Mouse (Mus musculus) left cerebral cortex, postnatal 36 days (tissue): ENCODE data around the gene Rhot2. TPM values are rescaled to one million over a fixed set of nuclear protein-coding genes. Genes with fewer than 3 reads are reported as not detected.

Experiments
- microRNA-seq: library from miRNA; unstranded; fragments of <30 nt; microRNA quantifications from one replicate; pipeline ENCODE4 v1.2.0, GENCODE M21; 2022
- total RNA-seq, 2 experiments: library from RNA; stranded (reverse); gene quantifications; 2 replicates each; pipeline ENCODE4 v1.2.3; 2021

The Rhot2 gene
- total RNA-seq, 2 experiments from 2014 or later, result 73.7 to 86.7 TPM

Small RNAs within 50 kb of the gene (microRNA-seq; reads per million reads assigned to microRNA genes)
- 4.3 reads per million, percentile 12 among the genes with 10 or more reads in this experiment for gene Mir3082

Other genes starting within 250 kb of the Rhot2 start
- gene Gng13, start 127.7 kb downstream of the Rhot2 start, total RNA-seq, result 100 to 1,000 TPM; 154 to 195 TPM
- 1 to 10 TPM; 2.9 to 3.7 TPM for gene Chtf18, start 117.4 kb downstream of the Rhot2 start, total RNA-seq
- 10 to 100 TPM; 49.5 to 58.9 TPM for gene Rpusd1, start 117.2 kb downstream of the Rhot2 start, total RNA-seq
- under 1 TPM; 0.35 to 0.39 TPM for gene Mslnl, start 108.8 kb downstream of the Rhot2 start, total RNA-seq
- 1 to 10 TPM; 1.5 to 4.7 TPM for gene Msln, start 90.5 kb downstream of the Rhot2 start, total RNA-seq
- 10 to 100 TPM; 29.5 to 42.9 TPM for gene Narfl, start 71.1 kb downstream of the Rhot2 start, total RNA-seq
- gene Haghl, start 59.2 kb downstream of the Rhot2 start, total RNA-seq, result 100 to 1,000 TPM; 114 to 117 TPM
- not detected for gene Ccdc78, start 58.3 kb downstream of the Rhot2 start, total RNA-seq
- gene Fam173a, start 52.0 kb downstream of the Rhot2 start, total RNA-seq, result 10 to 100 TPM; 81.2 to 81.7 TPM
- under 1 TPM in 1 of 2 experiments, not detected in 1; 0.52 TPM for gene AC134908.4, start 49.2 kb downstream of the Rhot2 start, total RNA-seq
- 10 to 100 TPM; 80.7 to 96.2 TPM for gene Metrn, start 47.7 kb downstream of the Rhot2 start, total RNA-seq
- gene Fbxl16, start 35.8 kb downstream of the Rhot2 start, total RNA-seq, result 100 to 1,000 TPM; 668 to 710 TPM
- 10 to 100 TPM; 23.9 to 26.5 TPM for gene Wdr24, start 21.2 kb downstream of the Rhot2 start, total RNA-seq
- gene Jmjd8, start 16.0 kb downstream of the Rhot2 start, total RNA-seq, result 10 to 100 TPM; 54.1 to 58.7 TPM
- gene Stub1, start 11.4 kb downstream of the Rhot2 start, total RNA-seq, result 100 to 1,000 TPM; 171 to 188 TPM
- 10 to 100 TPM; 47.5 to 54.0 TPM for gene Rhbdl1, start 7.6 kb downstream of the Rhot2 start, total RNA-seq
- gene Gm20683, start 3.1 kb downstream of the Rhot2 start, total RNA-seq, result 10 to 100 TPM; 22.0 to 24.9 TPM
- gene Wdr90, start 16.6 kb upstream of the Rhot2 start, total RNA-seq, result 10 to 100 TPM; 21.2 to 36.6 TPM
- gene Mcrip2, start 23.9 kb upstream of the Rhot2 start, total RNA-seq, result 10 to 100 TPM; 23.5 to 29.8 TPM
- 10 to 100 TPM; 33.3 to 36.4 TPM for gene Mettl26, start 30.2 kb upstream of the Rhot2 start, total RNA-seq
- 1 to 10 TPM; 1.4 to 1.5 TPM for gene Wfikkn1, start 36.0 kb upstream of the Rhot2 start, total RNA-seq
- 10 to 100 TPM; 46.1 to 58.0 TPM for gene Rab40c, start 74.9 kb upstream of the Rhot2 start, total RNA-seq
- 100 to 1,000 TPM; 106 to 120 TPM for gene Pigq, start 100.1 kb upstream of the Rhot2 start, total RNA-seq
- gene Nhlrc4, start 100.1 kb upstream of the Rhot2 start, total RNA-seq, result under 1 TPM in 1 of 2 experiments, not detected in 1; 0.30 TPM
- gene A930017K11Rik, start 107.7 kb upstream of the Rhot2 start, total RNA-seq, result under 1 TPM; 0.41 to 0.59 TPM
- gene Capn15, start 140.9 kb upstream of the Rhot2 start, total RNA-seq, result 10 to 100 TPM; 40.8 to 58.4 TPM
- 100 to 1,000 TPM in 1 of 2 experiments, 10 to 100 TPM in 1; 98.8 to 117 TPM for gene Rab11fip3, start 224.7 kb upstream of the Rhot2 start, total RNA-seq
- gene Decr2, start 245.5 kb upstream of the Rhot2 start, total RNA-seq, result 10 to 100 TPM; 27.3 to 32.1 TPM